Mouse (Mus musculus): ENCODE data around the gene Tmx1.

DNA sequence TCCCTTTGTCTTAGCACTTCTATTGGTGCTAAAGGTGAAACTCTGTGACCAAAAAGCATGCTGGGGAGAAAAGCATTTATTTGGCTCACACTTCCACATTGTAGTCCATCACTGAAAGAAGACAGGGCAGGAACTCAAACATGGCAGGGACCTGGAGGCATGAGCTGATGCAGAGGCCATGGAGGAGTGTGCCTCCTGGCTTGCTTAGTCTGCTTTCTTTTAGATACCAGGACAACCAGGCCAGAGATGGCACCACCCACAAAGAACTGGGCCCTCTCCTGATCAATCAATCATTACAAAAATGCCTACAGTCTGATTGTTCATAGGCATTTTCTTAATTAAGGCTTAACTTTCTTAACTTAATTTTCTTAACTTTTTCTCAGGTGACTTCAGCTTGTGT, 2.9 kb upstream of the Tmx1 start:
- TF ChIP-seq CTCF (IDR thresholded peaks at IDR 0.05; ENCODE audit: insufficient read depth, low read depth, low read length) (no peak), POLR2A (IDR thresholded peaks at IDR 0.05; ENCODE audit: insufficient read depth, low read depth, low read length) (no peak)

All from olfactory bulb, adult 2 months (tissue).